Mouse (Mus musculus) megakaryocyte, embryonic 14.5 days (primary cell): ENCODE results near the gene Cit.

Experiments
- FLI1 ChIP-seq: IDR thresholded peaks from 2 replicates; pipeline ENCODE4 v1.6.1; 2012; ENCODE audit warnings: low read length, inconsistent platforms, mixed read lengths
- GATA1 ChIP-seq: IDR thresholded peaks from 3 replicates; pipeline ENCODE4 v1.6.1; 2012; ENCODE audit warnings: mixed read lengths, low read length, inconsistent platforms, borderline replicate concordance

- TF ChIP-seq GATA1 (no peak), FLI1 (no peak)
These were observed 83.9 kb downstream of the Cit start for GRCm38 (mm10) chr5:115928786-115929507.
